Mouse (Mus musculus) kidney, postnatal 0 days (tissue): Measurements from ENCODE around the gene Cfl1. TPM values are rescaled to one million over a fixed set of nuclear protein-coding genes. Genes with fewer than 3 reads are reported as not detected.

Source experiments
- ATAC-seq: fragments of 200-750 bp; cut with Nextera tagmentation; replicated peaks from 2 replicates; pipeline ENCODE4 v1.8.0; 2017; ENCODE audit warnings: low read depth, moderate number of reproducible peaks, moderate TSS enrichment, moderate library complexity; ENCODE audit not compliant: low FRiP score
- DNase-seq: peaks from one replicate; pipeline ENCODE4 v3.0.0-alpha.2; 2016; ENCODE audit warnings: low spot score
- H3K27ac ChIP-seq: fragments of 300-500 bp; sonication (generic); 2 replicates; pipeline ENCODE4 v1.5.1; 2014; ENCODE audit warnings: mild to moderate bottlenecking
- H3K27me3 ChIP-seq: fragments of 300-500 bp; sonication (generic); 2 replicates; pipeline ENCODE4 v1.6.1; 2014; ENCODE audit warnings: low read length, mixed read lengths; ENCODE audit not compliant: insufficient read depth
- H3K36me3 ChIP-seq: fragments of 300-500 bp; sonication (generic); 2 replicates; pipeline ENCODE4 v1.6.1; 2014; ENCODE audit warnings: low read length, mixed read lengths; ENCODE audit not compliant: insufficient read depth
- H3K4me1 ChIP-seq: fragments of 300-500 bp; sonication (generic); replicated peaks from 2 replicates; pipeline ENCODE4 v1.6.1; 2014; ENCODE audit warnings: antibody characterized with exemption, low read length, mixed read lengths; ENCODE audit not compliant: insufficient read depth
- H3K4me2 ChIP-seq: fragments of 300-500 bp; sonication (generic); 2 replicates; pipeline ENCODE4 v1.6.1; 2014; ENCODE audit warnings: mild to moderate bottlenecking, low read length, moderate library complexity, mixed read lengths
- H3K4me3 ChIP-seq: fragments of 300-500 bp; sonication (generic); replicated peaks from 2 replicates; pipeline ENCODE4 v1.5.1; 2014; ENCODE audit warnings: low read depth, low read length
- H3K9ac ChIP-seq: fragments of 300-500 bp; sonication (generic); 2 replicates; pipeline ENCODE4 v1.6.1; 2014; ENCODE audit warnings: low read depth, low read length
- H3K9me3 ChIP-seq: fragments of 300-500 bp; sonication (generic); replicated peaks from 2 replicates; pipeline ENCODE4 v1.6.1; 2016; ENCODE audit warnings: low read length, inconsistent platforms, mixed read lengths
- CTCF ChIP-seq: IDR thresholded peaks from 2 replicates; pipeline ENCODE4 v1.5.1; 2016; ENCODE audit warnings: antibody characterized with exemption, low read depth, mild to moderate bottlenecking, moderate library complexity
- WGBS: fragments of 180-500 bp; shearing (Covaris S2); extraction: QIAGEN DNeasy Blood & Tissue Kit; methylation state at CpG from one replicate; pipeline ENCODE4 v1.1.7; 2014; 5-methylcytosine and 5-hydroxymethylcytosine counted together
- polyA plus RNA-seq: library from polyadenylated mRNA; unstranded; fragments of >200 nt; fragmentation: Nextera tagmentation; extraction: Ambion mirVana; gene quantifications from 2 replicates; pipeline ENCODE4 v1.2.1, GENCODE M21; 2015

The Cfl1 gene
- polyA plus RNA-seq, 1 experiment from 2014 or later: 2,170 TPM

- Histone ChIP-seq H3K27me3 (no peaks in the 10 kb centered on the region), H3K4me2 (no peak overlapping the region), H3K9me3 (no peaks in the 10 kb centered on the region), H3K4me1 (peaks cover 12% of the 10 kb centered on the region), H3K9ac (no peak overlapping the region), H3K4me3 (no peak overlapping the region), H3K27ac (no peak overlapping the region), H3K36me3 (no peaks in the 10 kb centered on the region)
- peak; percentile 51 for TF ChIP-seq CTCF
- no peak for ATAC-seq
- DNase-seq: no peak
- 67% methylated on average over 3 of the region's 3 CpGs for WGBS
Observed at GRCm38 (mm10) chr19:5472857-5473256, 17.4 kb upstream of the Cfl1 start.

GRCm38 (mm10) chr19:5473720-5474119 lies 16.5 kb upstream of the Cfl1 start, which contains the start of gene Efemp2:
TSS of gene Efemp2 (plus strand) at chr19:5473954.
- no peaks in the 10 kb centered on the region for H3K27me3 ChIP-seq
- H3K4me1 ChIP-seq: peaks cover 12% of the 10 kb centered on the region; the same call in 1 of the 2 replicates
- H3K4me2 ChIP-seq: peak within 1 kb of the TSS; percentile 90
- peak; percentile 86 for DNase-seq
- no peaks in the 10 kb centered on the region for H3K36me3 ChIP-seq
- ATAC-seq: peak; percentile 65; the same call in 1 of the 2 replicates
- peak within 1 kb of the TSS; percentile 85 for H3K27ac ChIP-seq
- TF ChIP-seq CTCF: peak; percentile 23; the same call in 1 of the 2 replicates
- no peaks in the 10 kb centered on the region for H3K9me3 ChIP-seq
- H3K9ac ChIP-seq: peak within 1 kb of the TSS; percentile 79
- WGBS: under 1% methylated on average over 22 of the region's 22 CpGs
- H3K4me3 ChIP-seq: peak within 1 kb of the TSS; percentile 58

- Histone ChIP-seq H3K4me1 (peaks cover 12% of the 10 kb centered on the region; the same call in 1 of the 2 replicates), H3K9me3 (no peaks in the 10 kb centered on the region), H3K27ac (peak overlapping the region; percentile 85), H3K4me2 (peak overlapping the region; percentile 90), H3K27me3 (no peaks in the 10 kb centered on the region), H3K4me3 (peak overlapping the region; percentile 58), H3K9ac (peak overlapping the region; percentile 79), H3K36me3 (peaks cover 2% of the 10 kb centered on the region; the same call in 1 of the 2 replicates)
- peak; percentile 58 for ATAC-seq
- DNase-seq: peak; percentile 58
- TF ChIP-seq CTCF: 0 out of 2 replicates have a peak, but pooled peaks have one; percentile 1
- under 1% methylated on average over 58 of the region's 68 CpGs for WGBS
Observed at GRCm38 (mm10) chr19:5474281-5475068, 15.8 kb upstream of the Cfl1 start.

GRCm38 (mm10) chr19:5475069-5475714 lies 15.1 kb upstream of the Cfl1 start:
- Histone ChIP-seq H3K27me3 (no peaks in the 10 kb centered on the region), H3K4me2 (peak overlapping the region; percentile 90), H3K36me3 (peaks cover 9% of the 10 kb centered on the region), H3K27ac (peak overlapping the region; percentile 85), H3K9ac (peak overlapping the region; percentile 79), H3K4me3 (peak overlapping the region; percentile 58), H3K4me1 (peaks cover 12% of the 10 kb centered on the region; the same call in 1 of the 2 replicates), H3K9me3 (no peaks in the 10 kb centered on the region)
- 12% methylated on average over 13 of the region's 13 CpGs for WGBS
- TF ChIP-seq CTCF: no peak
- ATAC-seq (peak; percentile 36; the same call in 1 of the 2 replicates), DNase-seq (peak; percentile 30)

GRCm38 (mm10) chr19:5477004-5477667 lies 13.1 kb upstream of the Cfl1 start:
- Histone ChIP-seq H3K4me1 (peaks cover 12% of the 10 kb centered on the region; the same call in 1 of the 2 replicates), H3K36me3 (peaks cover 27% of the 10 kb centered on the region), H3K9me3 (no peaks in the 10 kb centered on the region), H3K27me3 (no peaks in the 10 kb centered on the region), H3K4me3 (no peak overlapping the region), H3K27ac (no peak overlapping the region), H3K9ac (no peak overlapping the region), H3K4me2 (no peak overlapping the region)
- no peak for TF ChIP-seq CTCF
- 77% methylated on average over 10 of the region's 10 CpGs for WGBS
- DNase-seq (no peak), ATAC-seq (no peak)
